Mouse (Mus musculus) kidney, adult 2 months (tissue): Measurements from ENCODE around the gene Sorbs1. TPM values are rescaled to one million over a fixed set of nuclear protein-coding genes. Genes with fewer than 3 reads are reported as not detected.

Experiments
- DNase-seq: peaks from one replicate; pipeline ENCODE4 v3.0.0; 2021
- H3K27ac ChIP-seq: fragments of 200-500 bp; 2 replicates; pipeline ENCODE4 v1.5.1; 2012; ENCODE audit warnings: low read depth, low read length, control low read depth, inconsistent platforms; ENCODE audit not compliant: insufficient read depth
- H3K27me3 ChIP-seq: fragments of 200-500 bp; replicated peaks from 2 replicates; pipeline ENCODE4 v1.6.1; 2012; ENCODE audit warnings: mild to moderate bottlenecking, moderate library complexity, low read length, inconsistent platforms; ENCODE audit not compliant: control insufficient read depth, insufficient read depth
- H3K36me3 ChIP-seq: fragments of 200-500 bp; 2 replicates; pipeline ENCODE4 v1.6.1; 2012; ENCODE audit warnings: mild to moderate bottlenecking, moderate library complexity, low read length, inconsistent platforms; ENCODE audit not compliant: control insufficient read depth, insufficient read depth
- H3K4me1 ChIP-seq: fragments of 200-500 bp; 2 replicates; pipeline ENCODE4 v1.6.1; 2011; ENCODE audit warnings: low read length; ENCODE audit not compliant: control insufficient read depth, insufficient read depth
- H3K4me3 ChIP-seq: fragments of 200-500 bp; 2 replicates; pipeline ENCODE4 v1.5.1; 2011; ENCODE audit warnings: mild to moderate bottlenecking, low read depth, low read length, control low read depth; ENCODE audit not compliant: insufficient read depth
- CTCF ChIP-seq: fragments of 200-500 bp; conservative IDR thresholded peaks from 2 replicates; pipeline ENCODE4 v1.5.1; 2011; ENCODE audit warnings: low read depth, mild to moderate bottlenecking, control low read depth, low read length, moderate library complexity, mixed read lengths; ENCODE audit not compliant: insufficient read depth, insufficient read length
- POLR2A ChIP-seq: fragments of 200-500 bp; IDR thresholded peaks from one replicate; pipeline ENCODE4 v1.6.1; 2011; ENCODE audit warnings: low read depth, low read length, control low read depth
- WGBS: fragments of 180-500 bp; shearing (Covaris S2); methylation state at CpG from one replicate; pipeline ENCODE4 v1.1.7; 2018; 5-methylcytosine and 5-hydroxymethylcytosine counted together
- polyA plus RNA-seq: library from polyadenylated mRNA; depleted of rRNA; stranded (reverse); fragments of >200 nt; gene quantifications from 2 replicates; pipeline ENCODE4 v1.2.3, GENCODE M21; 2012

Gene Sorbs1
- polyA plus RNA-seq, 1 experiment: 52.5 TPM

DNA sequence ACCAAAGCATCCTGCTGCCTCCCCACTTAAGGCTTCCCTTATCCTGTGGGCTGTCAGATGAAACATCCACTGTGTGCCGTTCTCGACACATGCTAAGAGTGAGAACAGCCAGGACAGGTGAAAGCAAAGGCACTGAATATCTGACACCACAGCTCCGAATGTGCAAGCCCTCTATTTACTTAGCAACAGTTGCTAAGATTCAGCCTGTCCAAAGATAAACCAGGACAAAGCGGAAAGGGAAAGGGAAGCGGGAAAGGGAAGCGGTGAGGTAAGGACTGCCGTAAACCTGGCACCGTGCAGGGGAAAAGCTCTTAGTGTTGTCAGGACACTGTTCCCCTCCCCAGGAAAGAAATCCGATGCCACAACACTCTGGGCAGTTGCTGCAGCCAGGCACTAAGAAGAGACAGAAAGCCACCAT, 75.9 kb downstream of the Sorbs1 start:
- Histone ChIP-seq H3K27me3 (no peaks in the 10 kb centered on the region), H3K36me3 (no peaks in the 10 kb centered on the region), H3K4me1 (peaks cover 30% of the 10 kb centered on the region), H3K27ac (peak overlapping the region; percentile 92), H3K4me3 (no peak overlapping the region)
- DNase-seq: peak; percentile 71
- 35% methylated on average over 9 of the region's 9 CpGs for WGBS
- no peak for TF ChIP-seq CTCF
- TF ChIP-seq POLR2A: no peak

DNA sequence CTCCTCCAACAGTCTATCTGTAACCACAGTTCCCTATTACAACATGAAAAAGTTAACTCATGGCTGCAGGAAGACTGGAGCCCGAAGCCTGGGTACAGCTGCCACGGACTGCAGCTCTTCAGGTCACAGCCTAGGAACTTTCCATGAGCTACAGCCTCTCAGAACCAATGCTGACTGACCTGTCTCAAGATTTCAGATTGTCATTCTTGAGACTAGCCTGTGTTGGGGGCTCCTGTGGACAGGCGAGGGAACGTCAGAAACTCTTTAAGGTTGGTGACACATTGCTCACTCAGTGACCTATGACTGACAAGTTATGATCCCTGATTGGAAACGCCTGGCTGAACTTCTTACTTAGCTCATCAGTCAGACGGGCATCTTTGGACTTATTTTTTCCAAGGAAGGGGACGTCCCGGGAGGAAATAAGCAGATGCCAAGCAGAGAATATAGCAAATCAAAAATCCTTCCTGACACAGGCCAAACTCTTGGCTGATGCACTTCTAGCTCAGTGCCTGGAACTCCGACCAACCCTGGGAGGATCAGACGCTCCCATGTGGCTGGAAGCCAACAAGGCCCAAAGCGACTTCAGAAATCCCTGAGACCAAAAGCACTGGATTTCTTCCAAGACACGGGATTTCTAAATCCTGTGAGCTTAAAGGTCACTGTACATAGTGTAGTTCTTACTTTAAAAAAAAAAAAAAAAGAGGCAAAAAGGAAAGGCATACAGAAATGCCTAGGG, 76.9 kb downstream of the Sorbs1 start:
- TF ChIP-seq POLR2A (no peak), CTCF (no peak)
- WGBS: 22% methylated on average over 12 of the region's 12 CpGs
- Histone ChIP-seq H3K36me3 (no peaks in the 10 kb centered on the region), H3K27ac (peak overlapping the region; percentile 92), H3K27me3 (no peaks in the 10 kb centered on the region), H3K4me3 (no peak overlapping the region), H3K4me1 (peaks cover 30% of the 10 kb centered on the region)
- DNase-seq: peak; percentile 94

DNA sequence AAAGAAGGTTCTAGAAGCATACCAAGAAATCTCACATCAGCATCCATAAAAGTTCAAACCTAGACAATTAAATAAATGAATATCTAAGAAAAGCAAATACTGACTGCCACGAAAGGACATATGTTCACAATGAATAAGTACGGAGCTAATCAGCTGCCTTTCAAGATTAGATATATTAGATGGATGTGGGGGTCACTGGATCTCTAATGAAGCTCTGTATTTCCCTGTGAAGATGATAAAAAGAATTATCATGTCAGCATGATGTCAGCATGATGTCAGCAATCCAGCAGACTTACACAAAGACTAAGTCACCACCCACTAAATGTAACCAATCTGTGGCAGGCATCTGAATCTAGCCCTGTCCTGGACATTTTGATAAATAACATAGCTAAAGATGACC, 77.8 kb downstream of the Sorbs1 start:
- no peaks in the 10 kb centered on the region for H3K36me3 ChIP-seq
- no peak overlapping the region for H3K4me3 ChIP-seq
- DNase-seq: no peak
- no peak overlapping the region for H3K27ac ChIP-seq
- no peaks in the 10 kb centered on the region for H3K27me3 ChIP-seq
- peaks cover 32% of the 10 kb centered on the region for H3K4me1 ChIP-seq
- TF ChIP-seq POLR2A (no peak), CTCF (no peak)
- 96% methylated on average over 2 of the region's 2 CpGs for WGBS

DNA sequence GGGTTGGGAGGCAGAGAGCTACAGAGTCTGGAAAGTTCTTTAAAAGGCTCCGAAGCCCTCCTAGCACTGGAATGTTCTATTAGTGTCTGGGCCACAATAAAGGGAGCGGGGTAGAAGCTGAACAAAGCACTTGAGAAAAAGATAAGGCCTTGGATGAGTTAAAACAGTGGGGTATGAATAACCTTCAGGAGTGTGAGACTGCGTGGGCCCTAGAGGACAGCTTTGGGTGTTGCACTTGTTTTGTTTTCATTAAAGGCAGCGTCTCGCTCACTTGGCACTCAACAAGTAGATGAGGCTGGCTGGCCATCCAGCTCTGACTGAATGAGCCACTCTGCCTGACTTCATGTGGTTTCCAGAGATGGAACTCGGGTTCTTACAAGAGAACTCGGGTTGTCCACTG, 78.5 kb downstream of the Sorbs1 start:
- Histone ChIP-seq H3K4me1 (peaks cover 32% of the 10 kb centered on the region), H3K27me3 (no peaks in the 10 kb centered on the region), H3K27ac (no peak overlapping the region), H3K36me3 (no peaks in the 10 kb centered on the region), H3K4me3 (no peak overlapping the region)
- no peak for DNase-seq
- 92% methylated on average over 7 of the region's 7 CpGs for WGBS
- TF ChIP-seq CTCF (no peak), POLR2A (no peak)

DNA sequence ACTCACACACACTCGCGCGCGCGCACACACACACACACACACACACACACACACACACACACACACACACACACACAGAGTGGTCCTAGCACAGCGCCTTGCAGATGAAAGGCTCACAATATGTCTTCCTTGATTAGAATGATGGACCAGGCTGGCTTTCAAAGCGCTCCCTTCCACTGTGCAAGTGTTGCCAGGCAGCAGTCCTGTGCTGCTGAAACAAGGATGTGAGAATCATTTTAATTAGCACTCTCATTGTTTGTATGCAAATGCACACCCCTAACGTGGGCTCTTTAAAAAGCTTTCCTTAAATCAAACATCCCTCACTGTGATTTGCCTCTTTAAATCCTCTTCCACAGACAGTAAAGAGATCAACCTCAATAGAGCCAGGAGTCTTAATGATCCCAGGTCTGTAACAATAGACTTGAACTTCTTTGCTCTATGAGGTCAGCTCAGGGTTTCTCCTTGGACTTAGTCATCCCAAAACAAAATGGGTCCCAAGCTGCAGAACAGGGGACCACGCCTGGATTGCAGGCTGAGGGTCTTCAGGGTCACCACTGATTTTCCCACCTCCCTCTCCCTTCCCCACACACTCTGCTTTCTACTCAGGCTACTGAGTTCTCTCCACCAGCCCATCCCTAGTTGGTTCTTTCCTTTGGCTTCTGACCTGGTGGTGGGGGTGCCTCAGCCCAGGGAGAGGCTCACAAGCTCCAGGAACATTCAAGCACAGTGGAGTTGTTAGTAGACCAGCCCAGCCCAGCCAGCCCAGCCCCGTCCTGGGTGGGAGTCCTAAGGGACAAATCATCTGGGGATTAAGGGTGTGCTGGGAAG, 79.3 kb downstream of the Sorbs1 start:
- 91% methylated on average over 10 of the region's 10 CpGs for WGBS

DNA sequence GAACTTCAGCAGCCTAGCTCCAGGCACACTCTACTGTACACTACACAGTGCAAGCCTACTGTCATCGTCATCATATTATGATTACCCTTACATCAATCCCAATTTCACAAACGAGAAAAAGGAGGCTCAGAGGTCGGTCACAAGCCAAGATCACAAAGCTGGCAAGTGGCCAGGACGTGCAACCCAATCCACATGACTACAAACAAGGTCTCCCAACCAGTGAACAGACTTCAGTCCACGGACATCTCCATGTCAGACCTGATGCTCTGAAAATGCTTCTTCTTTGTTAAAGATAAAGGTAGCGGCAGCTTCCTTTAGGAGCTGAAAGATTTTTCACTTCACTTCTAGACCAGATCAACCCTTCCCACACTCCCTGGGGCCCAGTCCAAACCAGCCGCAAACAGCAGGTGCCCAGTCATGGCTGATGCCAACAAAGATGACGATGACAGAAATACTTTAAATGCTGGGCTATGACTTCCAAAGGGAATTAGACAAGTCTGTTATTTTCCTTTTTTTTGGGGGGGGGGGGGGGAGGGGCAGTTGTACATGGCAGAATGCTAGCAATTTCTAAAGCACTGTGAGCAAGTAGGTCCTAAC, 80.2 kb downstream of the Sorbs1 start:
- H3K4me1 ChIP-seq: peaks cover 31% of the 10 kb centered on the region
- H3K27ac ChIP-seq: no peak overlapping the region

More for the DNA sequence above, 79.3 kb downstream of the Sorbs1 start:
- Histone ChIP-seq H3K4me3 (no peak overlapping the region), H3K27me3 (no peaks in the 10 kb centered on the region), H3K27ac (no peak overlapping the region), H3K36me3 (no peaks in the 10 kb centered on the region), H3K4me1 (peaks cover 35% of the 10 kb centered on the region)
- TF ChIP-seq POLR2A: no peak
- no peak for TF ChIP-seq CTCF
- no peak for DNase-seq

More for the DNA sequence above, 80.2 kb downstream of the Sorbs1 start:
- peak; percentile 29 for DNase-seq
- Histone ChIP-seq H3K27me3 (no peaks in the 10 kb centered on the region), H3K36me3 (no peaks in the 10 kb centered on the region), H3K4me3 (no peak overlapping the region)
- TF ChIP-seq POLR2A (no peak), CTCF (no peak)
- 57% methylated on average over 8 of the region's 8 CpGs for WGBS
